Mouse (Mus musculus) embryo, embryonic 10 days (tissue): ENCODE results near the gene Sgce.

Source experiments
- DNase-seq: peaks from one replicate; pipeline ENCODE4 v3.0.0-alpha.2; 2015; ENCODE audit warnings: low spot score

The Sgce gene

DNA sequence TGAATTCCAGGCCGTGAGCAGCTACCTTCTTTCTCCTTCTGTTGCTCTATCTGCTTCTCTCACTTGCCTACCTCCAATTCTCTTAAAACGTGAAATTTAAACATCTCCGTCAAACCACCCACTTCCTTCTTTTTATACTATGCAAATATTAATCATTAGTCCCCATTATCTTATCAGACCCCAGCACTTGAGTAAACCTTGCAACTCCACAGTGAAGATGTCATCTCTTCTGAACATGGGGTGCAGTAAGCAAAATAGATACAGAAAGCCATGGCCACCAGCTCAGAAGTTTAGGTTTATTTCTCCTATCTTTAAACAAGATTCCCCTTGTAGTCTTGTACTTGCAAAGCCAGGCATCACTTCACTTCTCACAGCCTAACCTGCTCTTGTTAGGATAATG lies 99.7 kb downstream of the Sgce start:
- DNase-seq: no peak

DNA sequence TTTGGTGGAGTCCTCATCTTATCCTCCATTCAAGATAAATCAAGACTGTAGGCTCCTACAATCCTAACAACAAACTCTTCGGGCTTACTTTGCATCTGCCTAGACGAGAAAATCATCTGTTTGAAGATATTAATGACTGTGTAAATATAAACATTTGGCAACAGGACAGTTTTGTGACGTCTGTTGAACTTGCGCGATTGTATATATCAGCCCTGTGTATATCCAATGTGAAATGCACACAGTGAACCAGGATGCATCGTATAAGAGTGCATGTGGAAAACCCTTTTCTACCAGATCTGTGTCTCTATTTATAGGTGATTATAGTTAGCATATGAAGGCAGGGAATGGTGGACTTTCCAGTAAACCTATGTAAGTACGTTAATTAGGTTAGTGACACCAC lies 104.9 kb downstream of the Sgce start:
- DNase-seq: no peak

DNA sequence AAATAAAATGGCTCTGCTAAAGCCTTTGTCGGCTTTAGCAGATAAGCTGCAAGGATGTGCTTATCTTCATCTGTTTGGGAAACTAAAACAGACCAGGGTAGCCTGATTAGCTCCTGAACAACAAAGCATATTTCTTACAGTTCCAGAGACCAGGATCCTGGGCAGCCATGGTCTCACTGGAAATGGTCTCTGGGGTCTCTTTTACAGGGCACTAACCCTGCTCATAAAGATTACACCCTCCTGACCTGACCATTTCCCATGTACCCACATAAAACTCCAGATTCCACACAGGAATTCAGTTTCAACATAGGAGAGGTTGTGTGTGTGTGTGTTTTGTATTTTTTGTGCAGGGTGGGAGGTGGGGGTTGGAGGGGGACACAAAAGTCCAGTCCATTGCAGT lies 112.2 kb downstream of the Sgce start:
- DNase-seq: no peak

DNA sequence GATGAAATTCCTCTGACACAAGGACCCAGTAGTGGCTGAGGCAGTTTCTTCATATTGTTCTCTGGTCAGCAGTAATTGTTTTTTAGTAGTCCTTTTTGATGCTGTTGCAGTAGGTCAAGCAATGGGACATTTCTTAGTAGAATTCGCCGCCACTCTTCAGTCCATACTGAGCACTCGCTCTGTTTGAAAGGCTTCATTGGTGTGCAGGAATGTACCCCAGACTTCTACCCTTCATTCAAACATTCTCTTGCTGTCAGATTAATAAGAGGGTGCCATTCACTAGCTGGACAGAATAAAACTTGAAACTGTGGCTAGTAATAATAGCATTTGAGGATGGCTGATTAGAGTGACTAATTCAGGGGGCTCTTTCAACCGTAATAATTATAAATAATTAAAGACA lies 113.8 kb downstream of the Sgce start:
- no peak for DNase-seq

DNA sequence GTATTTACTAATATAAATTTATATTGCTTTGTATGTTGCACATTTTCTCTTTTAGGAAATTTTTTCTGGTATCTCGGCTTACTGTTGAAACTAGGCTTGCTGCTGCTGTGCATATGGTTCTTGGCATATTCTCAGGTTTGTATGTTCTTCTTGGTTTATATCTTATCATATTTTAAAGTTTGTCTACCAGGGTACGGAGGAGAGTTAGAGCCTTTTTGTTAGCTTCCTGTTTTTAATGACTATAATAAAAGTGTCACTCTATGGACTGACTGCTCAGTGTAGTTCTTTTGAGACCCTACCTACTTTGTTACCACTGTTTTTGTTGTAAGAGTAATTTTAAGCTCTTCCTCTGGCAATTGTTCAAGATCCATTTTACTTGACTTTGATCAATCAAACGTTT lies 115.5 kb downstream of the Sgce start:
- no peak for DNase-seq
